Mouse (Mus musculus): ENCODE data around the gene Angel2. TPM values are rescaled to one million over a fixed set of nuclear protein-coding genes. Genes with fewer than 3 reads are reported as not detected.

The Angel2 gene
- polyA plus RNA-seq, 1 experiment, result 0.15 TPM

GRCm38 (mm10) chr1:190989437-190990082 is 64.6 kb downstream of the Angel2 start:
- no peak for TF ChIP-seq GATA1 (IDR thresholded peaks at IDR 0.05; ENCODE audit: low read length)
- no peak for TF ChIP-seq TAL1 (IDR thresholded peaks at IDR 0.05; ENCODE audit: low read length)
- Histone ChIP-seq H3K27me3 (ENCODE audit: control insufficient read depth) (no peaks in the 10 kb centered on the region), H3K4me3 (replicated peaks) (no peak overlapping the region), H3K4me1 (ENCODE audit: control insufficient read depth) (no peaks in the 10 kb centered on the region), H3K36me3 (ENCODE audit: control insufficient read depth) (no peaks in the 10 kb centered on the region), H3K9me3 (ENCODE audit: control insufficient read depth, low read length) (no peaks in the 10 kb centered on the region)

DNA sequence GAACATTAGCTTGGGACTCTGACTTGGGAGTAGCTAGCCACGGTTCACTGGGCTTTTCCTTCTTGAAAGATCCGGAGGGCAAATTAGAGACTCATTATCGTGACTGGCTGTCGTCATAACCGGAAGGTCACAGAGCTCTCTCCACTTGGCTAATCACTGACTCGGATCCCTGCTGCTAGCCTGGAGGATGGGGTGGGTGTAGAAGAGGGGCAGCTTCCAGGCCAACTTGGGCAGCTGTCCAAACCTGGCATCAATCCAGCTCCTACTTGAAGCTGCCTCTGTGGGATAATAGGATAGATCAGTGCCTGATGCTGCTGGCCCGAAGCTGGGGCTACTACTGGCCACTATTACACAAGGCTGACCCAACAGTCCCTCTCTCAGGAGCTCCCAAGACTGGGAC is 70.6 kb downstream of the Angel2 start:
- no peaks in the 10 kb centered on the region for H3K27me3 ChIP-seq (ENCODE audit: control insufficient read depth)
- H3K4me1 ChIP-seq (ENCODE audit: control insufficient read depth), result no peaks in the 10 kb centered on the region
- H3K9me3 ChIP-seq (ENCODE audit: control insufficient read depth, low read length), result peaks cover 7% of the 10 kb centered on the region
- no peaks in the 10 kb centered on the region for H3K36me3 ChIP-seq (ENCODE audit: control insufficient read depth)
- TF ChIP-seq GATA1 (IDR thresholded peaks at IDR 0.05; ENCODE audit: low read length), result no peak
- TF ChIP-seq TAL1 (IDR thresholded peaks at IDR 0.05; ENCODE audit: low read length), result no peak
- no peak overlapping the region for H3K4me3 ChIP-seq (replicated peaks)

DNA sequence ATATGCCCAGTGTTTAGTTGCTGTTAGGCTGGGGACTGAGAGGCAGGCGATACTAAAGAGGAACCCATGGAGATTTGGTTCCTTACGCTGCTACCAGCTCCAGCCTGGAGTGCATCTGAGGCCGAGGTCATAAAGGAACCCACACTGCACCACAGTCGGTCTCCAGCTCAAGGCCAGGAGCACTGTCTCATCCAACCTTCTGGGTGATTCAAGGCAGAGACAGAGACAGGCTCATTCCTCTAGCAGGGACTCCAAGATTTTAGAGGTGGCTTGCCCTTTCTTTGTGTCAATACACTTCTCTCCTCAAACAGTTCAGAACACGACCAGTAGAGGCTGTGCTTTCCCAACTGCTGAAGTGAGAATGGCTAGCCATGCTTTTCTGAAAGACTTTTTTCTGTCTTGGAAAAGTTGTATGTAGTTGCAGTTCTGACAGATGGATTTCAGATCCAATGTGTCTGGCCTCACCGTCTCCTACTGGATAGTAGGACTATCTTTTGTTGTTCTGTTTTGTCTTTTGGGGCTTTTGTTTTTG is 71.5 kb downstream of the Angel2 start:
- no peaks in the 10 kb centered on the region for H3K4me1 ChIP-seq (ENCODE audit: control insufficient read depth)
- TF ChIP-seq GATA1 (IDR thresholded peaks at IDR 0.05; ENCODE audit: low read length), result no peak
- TF ChIP-seq TAL1 (IDR thresholded peaks at IDR 0.05; ENCODE audit: low read length), result no peak
- no peaks in the 10 kb centered on the region for H3K36me3 ChIP-seq (ENCODE audit: control insufficient read depth)
- H3K27me3 ChIP-seq (ENCODE audit: control insufficient read depth), result no peaks in the 10 kb centered on the region
- H3K9me3 ChIP-seq (ENCODE audit: control insufficient read depth, low read length), result peaks cover 7% of the 10 kb centered on the region
- no peak overlapping the region for H3K4me3 ChIP-seq (replicated peaks)

Other genes starting within 250 kb of the Angel2 start
- gene Rps6kc1, start 13.3 kb upstream of the Angel2 start, polyA plus RNA-seq (2012), result 0.06 and 0.08 TPM in 2 replicates
- gene Vash2, start 54.2 kb downstream of the Angel2 start, polyA plus RNA-seq (2012), result 0.11 TPM in 1 of 2 replicates, not detected in the other
- gene Flvcr1, start 101.0 kb downstream of the Angel2 start, polyA plus RNA-seq (2012), result 0.15 and 0.27 TPM in 2 replicates
- gene Spata45, start 111.5 kb downstream of the Angel2 start, polyA plus RNA-seq (2012), result not detected in 2 replicates
- gene Tatdn3, start 137.8 kb downstream of the Angel2 start, polyA plus RNA-seq (2012), result 0.04 and 0.08 TPM in 2 replicates
- gene Nsl1, start 137.9 kb downstream of the Angel2 start, polyA plus RNA-seq (2012), result 1.4 and 3.2 TPM in 2 replicates
- 0.14 TPM in 1 of 2 replicates, not detected in the other for gene Batf3, start 172.7 kb downstream of the Angel2 start, polyA plus RNA-seq (2012)
- gene Fam71a, start 239.7 kb downstream of the Angel2 start, polyA plus RNA-seq (2012), result not detected in 2 replicates

Data from erythroblast, embryonic 14.5 days (primary cell).